Mouse (Mus musculus) cerebellum, postnatal 14 days (tissue): ENCODE measurements around the gene Rasl10b.

Source experiments
- DNase-seq, 2 experiments: peaks; one replicate each; pipeline ENCODE4 v3.0.0; 2021; ENCODE audit warnings: mixed read lengths in 2 of 2

The Rasl10b gene

GRCm38 (mm10) chr11:83467120-83467652 lies 58.2 kb downstream of the Rasl10b start:
- peak; percentile 78 to 88 for DNase-seq

GRCm38 (mm10) chr11:83468765-83469164 lies 59.8 kb downstream of the Rasl10b start:
- no peak for DNase-seq
